Comparison of ENCODE assay signal across 8 mouse cellular contexts in genomic region chr9:73039222-73039945, GRCm38 (mm10). TPM values are rescaled to one million over a fixed set of nuclear protein-coding genes. Genes with fewer than 3 reads are reported as not detected.
DNase-seq lines count a peak whose midpoint lies in the region; ATAC-seq and TF ChIP-seq lines count a peak whose summit lies in the region.

No protein-coding gene starts in this region.

- H3K27ac ChIP-seq in embryonic facial prominence, embryonic 13.5 days: peak overlapping the region; percentile 88
- peak overlapping the region; percentile 84 for H3K27ac ChIP-seq in heart, adult 2 months
- peak overlapping the region; percentile 90 for H3K27ac ChIP-seq in limb, embryonic 12.5 days
- peak overlapping the region; percentile 83 for H3K27ac ChIP-seq in midbrain, embryonic 14.5 days (replicated peaks; ENCODE audit: low read depth, low read length)

- no peak for TF ChIP-seq CTCF in heart, adult 2 months (IDR thresholded peaks at IDR 0.05)

- H3K4me3 ChIP-seq in embryonic facial prominence, embryonic 13.5 days: peak overlapping the region; percentile 86
- H3K4me3 ChIP-seq in heart, adult 2 months: peak overlapping the region; percentile 88
- H3K4me3 ChIP-seq in limb, embryonic 12.5 days (replicated peaks): peak overlapping the region; percentile 79
- H3K4me3 ChIP-seq in midbrain, embryonic 14.5 days (replicated peaks; ENCODE audit: low read depth, low read length): peak overlapping the region; percentile 76

- peaks cover 17% of the 10 kb centered on the region for H3K4me1 ChIP-seq in embryonic facial prominence, embryonic 13.5 days
- H3K4me1 ChIP-seq in heart, adult 2 months (ENCODE audit: control insufficient read depth, insufficient read depth, low read length): peaks cover 5% of the 10 kb centered on the region
- H3K4me1 ChIP-seq in limb, embryonic 12.5 days (replicated peaks): peaks cover 19% of the 10 kb centered on the region
- peaks cover 18% of the 10 kb centered on the region for H3K4me1 ChIP-seq in midbrain, embryonic 14.5 days (ENCODE audit: control insufficient read depth, insufficient read depth, low read length)

- intact Hi-C loops in heart, adult 2 months (cut with DNase I): loop anchor here (5.0 kb wide), 1 partner anchor 52 kb away; the partner anchor contains the start of genes Ccpg1 and Ccpg1os

- ATAC-seq in embryonic facial prominence, embryonic 13.5 days (ENCODE audit: insufficient number of reproducible peaks, insufficient read depth, low FRiP score, low TSS enrichment, low read depth): peak; percentile 85
- ATAC-seq in limb, embryonic 12.5 days (ENCODE audit: insufficient number of reproducible peaks, insufficient read depth, low FRiP score, low TSS enrichment, low read depth): peak; percentile 84
- ATAC-seq in midbrain, embryonic 14.5 days (ENCODE audit: low FRiP score, low TSS enrichment): peak; percentile 89

- peaks cover 3% of the 10 kb centered on the region; the same call in 1 of the 2 replicates for H3K36me3 ChIP-seq in embryonic facial prominence, embryonic 13.5 days
- no peaks in the 10 kb centered on the region for H3K36me3 ChIP-seq in heart, adult 2 months (ENCODE audit: control insufficient read depth, insufficient read depth, low read length)
- peaks cover 15% of the 10 kb centered on the region; the same call in 1 of the 2 replicates for H3K36me3 ChIP-seq in limb, embryonic 12.5 days
- 0 out of 2 replicates have a peak, but pooled peaks cover 7% of the 10 kb centered on the region for H3K36me3 ChIP-seq in midbrain, embryonic 14.5 days (ENCODE audit: control insufficient read depth, insufficient read depth, low read length)

- peak; percentile 67; the same call in 1 of the 2 replicates for TF ChIP-seq EP300 in heart, adult 2 months (IDR thresholded peaks at IDR 0.05; ENCODE audit: insufficient read depth, low read depth, low read length)

- peak; percentile 81 for TF ChIP-seq POLR2A in heart, adult 2 months (IDR thresholded peaks at IDR 0.05; ENCODE audit: insufficient read depth, low read depth, low read length)

- under 1% methylated on average over 49 of the region's 49 CpGs for WGBS in embryonic facial prominence, embryonic 13.5 days
- under 1% methylated on average over 49 of the region's 49 CpGs for WGBS in heart, adult 2 months
- under 1% methylated on average over 49 of the region's 49 CpGs for WGBS in limb, embryonic 12.5 days
- WGBS in midbrain, embryonic 14.5 days: under 1% methylated on average over 49 of the region's 49 CpGs

- peak overlapping the region; percentile 86 for H3K9ac ChIP-seq in embryonic facial prominence, embryonic 13.5 days
- peak overlapping the region; percentile 82 for H3K9ac ChIP-seq in heart, adult 2 months (ENCODE audit: low read depth, low read length)
- H3K9ac ChIP-seq in limb, embryonic 12.5 days (replicated peaks): peak overlapping the region; percentile 76
- H3K9ac ChIP-seq in midbrain, embryonic 14.5 days (replicated peaks; ENCODE audit: low read length): peak overlapping the region; percentile 72

- peak; percentile 90 for DNase-seq in 416B (ENCODE audit: low read depth)
- peak; percentile 75 to 89 for DNase-seq in adrenal gland, postnatal 4 days (ENCODE audit: low spot score in 2 of 2)
- peak; percentile 94 to 95 for DNase-seq in heart, adult 2 months
- peak; percentile 91 to 93 for DNase-seq in kidney, adult 8-10 months
- DNase-seq in midbrain, embryonic 14.5 days: peak; percentile 96
- DNase-seq in spleen, adult 12 weeks (ENCODE audit: low spot score): peak; percentile 72

- H3K4me2 ChIP-seq in embryonic facial prominence, embryonic 13.5 days: peak overlapping the region; percentile 87
- H3K4me2 ChIP-seq in limb, embryonic 12.5 days: peak overlapping the region; percentile 67
- H3K4me2 ChIP-seq in midbrain, embryonic 14.5 days (ENCODE audit: low read length): peak overlapping the region; percentile 89

- no peaks in the 10 kb centered on the region for H3K9me3 ChIP-seq in embryonic facial prominence, embryonic 13.5 days
- H3K9me3 ChIP-seq in limb, embryonic 12.5 days: no peaks in the 10 kb centered on the region
- no peaks in the 10 kb centered on the region for H3K9me3 ChIP-seq in midbrain, embryonic 14.5 days (ENCODE audit: control insufficient read depth, low read length)

- H3K27me3 ChIP-seq in embryonic facial prominence, embryonic 13.5 days: no peaks in the 10 kb centered on the region
- H3K27me3 ChIP-seq in heart, adult 2 months (ENCODE audit: control insufficient read depth, insufficient read depth, low read length): no peaks in the 10 kb centered on the region
- H3K27me3 ChIP-seq in limb, embryonic 12.5 days: no peaks in the 10 kb centered on the region
- H3K27me3 ChIP-seq in midbrain, embryonic 14.5 days (ENCODE audit: control insufficient read depth, insufficient read depth, low read length): no peaks in the 10 kb centered on the region

- H3K79me2 ChIP-seq in heart, adult 2 months (replicated peaks; ENCODE audit: control insufficient read depth, insufficient read depth, low read length): no peaks in the 10 kb centered on the region

RNA-seq across cellular contexts. Expression of gene Pigb, which starts 0.8 kb away (rescaled TPM):
- 10 to 100 TPM; 18.8 to 20.4 TPM for total RNA-seq in adrenal gland, postnatal 4 days (2021)
- 14.1 and 14.3 TPM in 2 replicates for polyA plus RNA-seq in embryonic facial prominence, embryonic 13.5 days (2015; fragmentation: Nextera tagmentation; extraction: Ambion mirVana)
- 1 to 10 TPM; 1.6 to 2.2 TPM for total RNA-seq in heart, adult 2 months (2021)
- polyA plus RNA-seq in heart, adult 2 months (2012; rRNA removed): 4.5 and 6.1 TPM in 2 replicates
- 12.6 and 13.4 TPM in 2 replicates for polyA plus RNA-seq in limb, embryonic 12.5 days (2016; fragmentation: Nextera tagmentation; extraction: Ambion mirVana)
- polyA plus RNA-seq in midbrain, embryonic 14.5 days (2014; fragmentation: Nextera tagmentation; extraction: Ambion mirVana): 13.6 and 16.8 TPM in 2 replicates

RNA-seq across cellular contexts. Expression of gene Rab27a, which starts 5.3 kb away (rescaled TPM):
- total RNA-seq in adrenal gland, postnatal 4 days (2021): 10 to 100 TPM; 47.4 to 49.5 TPM
- 9.7 and 10.1 TPM in 2 replicates for polyA plus RNA-seq in embryonic facial prominence, embryonic 13.5 days (2015; fragmentation: Nextera tagmentation; extraction: Ambion mirVana)
- total RNA-seq in heart, adult 2 months (2021): 1 to 10 TPM; 4.5 to 5.6 TPM
- 2.3 TPM in 2 replicates for polyA plus RNA-seq in heart, adult 2 months (2012; rRNA removed)
- polyA plus RNA-seq in limb, embryonic 12.5 days (2016; fragmentation: Nextera tagmentation; extraction: Ambion mirVana): 6.8 and 8.0 TPM in 2 replicates
- polyA plus RNA-seq in midbrain, embryonic 14.5 days (2014; fragmentation: Nextera tagmentation; extraction: Ambion mirVana): 0.74 and 1.0 TPM in 2 replicates

RNA-seq across cellular contexts. Expression of gene Ccpg1, which starts 54.2 kb away (rescaled TPM):
- total RNA-seq in adrenal gland, postnatal 4 days (2021): 10 to 100 TPM; 81.5 to 91.7 TPM
- 20.6 and 28.8 TPM in 2 replicates for polyA plus RNA-seq in embryonic facial prominence, embryonic 13.5 days (2015; fragmentation: Nextera tagmentation; extraction: Ambion mirVana)
- total RNA-seq in heart, adult 2 months (2021): 100 to 1,000 TPM in 1 of 2 experiments, 10 to 100 TPM in 1; 86.5 to 108 TPM
- 15.5 and 28.3 TPM in 2 replicates for polyA plus RNA-seq in heart, adult 2 months (2012; rRNA removed)
- polyA plus RNA-seq in limb, embryonic 12.5 days (2016; fragmentation: Nextera tagmentation; extraction: Ambion mirVana): 13.9 and 14.6 TPM in 2 replicates
- polyA plus RNA-seq in midbrain, embryonic 14.5 days (2014; fragmentation: Nextera tagmentation; extraction: Ambion mirVana): 28.4 and 44.1 TPM in 2 replicates

RNA-seq across cellular contexts. Expression of gene Ccpg1os, which starts 54.2 kb away (rescaled TPM):
- 10 to 100 TPM; 14.1 to 15.1 TPM for total RNA-seq in adrenal gland, postnatal 4 days (2021)
- polyA plus RNA-seq in embryonic facial prominence, embryonic 13.5 days (2015; fragmentation: Nextera tagmentation; extraction: Ambion mirVana): 13.3 and 15.4 TPM in 2 replicates
- 1 to 10 TPM; 6.1 to 8.3 TPM for total RNA-seq in heart, adult 2 months (2021)
- 7.5 and 10.1 TPM in 2 replicates for polyA plus RNA-seq in heart, adult 2 months (2012; rRNA removed)
- 12.6 and 13.2 TPM in 2 replicates for polyA plus RNA-seq in limb, embryonic 12.5 days (2016; fragmentation: Nextera tagmentation; extraction: Ambion mirVana)
- polyA plus RNA-seq in midbrain, embryonic 14.5 days (2014; fragmentation: Nextera tagmentation; extraction: Ambion mirVana): 20.8 and 25.2 TPM in 2 replicates

Comparison
In these comparisons a context has a peak if more than half of its experiments do, and no peak if none do; other contexts are left out.
1. Peak in every context shown above with its lines: DNase-seq, ATAC-seq, H3K4me3 ChIP-seq and H3K27ac ChIP-seq.